Mouse (Mus musculus) adrenal gland, postnatal 14 days (tissue): ENCODE results near the gene Pld6. TPM values are rescaled to one million over a fixed set of nuclear protein-coding genes. Genes with fewer than 3 reads are reported as not detected.

Source experiments
- DNase-seq: peaks from one replicate; pipeline ENCODE4 v3.0.0; 2021; ENCODE audit warnings: mixed read lengths
- long read RNA-seq, 2 experiments: library from polyadenylated mRNA; stranded (forward); transcript quantifications; one replicate each; pipeline ENCODE4 v2.0.0; 2021
- total RNA-seq: library from RNA; stranded (reverse); gene quantifications from 2 replicates; pipeline ENCODE4 v1.2.3, GENCODE M21; 2021

Gene Pld6
- 5.0 and 5.4 TPM in 2 replicates for total RNA-seq
- long read RNA-seq, experiment 1 = 0 reads
- long read RNA-seq, experiment 2, partial matches to known transcripts = 0 of 1 reads
- long read RNA-seq, experiment 2, other reads (novel, unspliced or antisense) = 1 of 1 reads

- DNase-seq = peak; percentile 88
These were observed at the start of gene Pld6 for GRCm38 (mm10) chr11:59787199-59787781. TSS of gene Pld6 (minus strand) at chr11:59787645.

GRCm38 (mm10) chr11:59821625-59822024, 34.2 kb upstream of the Pld6 start:
- DNase-seq = no peak

GRCm38 (mm10) chr11:59817916-59818315, 30.5 kb upstream of the Pld6 start:
- no peak for DNase-seq

- peak; percentile 24 for DNase-seq
These were observed 28.1 kb upstream of the Pld6 start for GRCm38 (mm10) chr11:59815482-59816065.

- no peak for DNase-seq
These were observed 27.5 kb upstream of the Pld6 start for GRCm38 (mm10) chr11:59814936-59815335.

- DNase-seq = peak; percentile 17
These were observed 26.9 kb upstream of the Pld6 start for GRCm38 (mm10) chr11:59814311-59814710.

- peak; percentile 59 for DNase-seq
These were observed 25.8 kb upstream of the Pld6 start for GRCm38 (mm10) chr11:59813276-59813675.

GRCm38 (mm10) chr11:59811211-59811610, 23.8 kb upstream of the Pld6 start:
- peak; percentile 34 for DNase-seq

GRCm38 (mm10) chr11:59810480-59811158, 23.2 kb upstream of the Pld6 start:
- peak; percentile 25 for DNase-seq

GRCm38 (mm10) chr11:59809670-59810474, 22.4 kb upstream of the Pld6 start, which contains the start of gene Flcn:
TSS of gene Flcn (minus strand) at chr11:59810016.
- DNase-seq = peak; percentile 90

- DNase-seq = peak; percentile 57
These were observed 21.7 kb upstream of the Pld6 start for GRCm38 (mm10) chr11:59809071-59809669.

GRCm38 (mm10) chr11:59808170-59808960, 20.9 kb upstream of the Pld6 start:
- no peak for DNase-seq

- no peak for DNase-seq
These were observed 18.2 kb upstream of the Pld6 start for GRCm38 (mm10) chr11:59805656-59806055.

- DNase-seq = no peak
These were observed 17.8 kb upstream of the Pld6 start for GRCm38 (mm10) chr11:59805256-59805655.

GRCm38 (mm10) chr11:59804409-59805110, 17.1 kb upstream of the Pld6 start:
- peak; percentile 80 for DNase-seq

GRCm38 (mm10) chr11:59803516-59803915, 16.1 kb upstream of the Pld6 start:
- DNase-seq = no peak

- no peak for DNase-seq
These were observed 14.4 kb upstream of the Pld6 start for GRCm38 (mm10) chr11:59801881-59802280.

GRCm38 (mm10) chr11:59800412-59800811, 13.0 kb upstream of the Pld6 start:
- no peak for DNase-seq

- no peak for DNase-seq
These were observed 5.9 kb upstream of the Pld6 start for GRCm38 (mm10) chr11:59793390-59793789.

- DNase-seq = no peak
These were observed 1.9 kb upstream of the Pld6 start for GRCm38 (mm10) chr11:59789311-59789710.
